In genomic region chr2:103118324-103119196, GRCm38 (mm10) we compare ENCODE assay signal across 17 mouse cellular contexts. TPM values are rescaled to one million over a fixed set of nuclear protein-coding genes. Genes with fewer than 3 reads are reported as not detected.
DNase-seq lines count a peak whose midpoint lies in the region; ATAC-seq and TF ChIP-seq lines count a peak whose summit lies in the region.
"Had no signal": no experiment of that assay in that cellular context is flagged by ENCODE, and none has a peak within 500 bp of the region (broad histone marks: within the 10 kb centered on the region; RNA-seq: fewer than 3 reads in every experiment).

No protein-coding gene starts in this region.

- WGBS in embryonic facial prominence, embryonic 15.5 days = 56% methylated on average over 6 of the region's 6 CpGs
- 78% methylated on average over 6 of the region's 6 CpGs for WGBS in embryonic facial prominence, embryonic 10.5 days
- 69% methylated on average over 6 of the region's 6 CpGs for WGBS in liver, postnatal 0 days (ENCODE audit: insufficient replicate concordance)
- 64% methylated on average over 6 of the region's 6 CpGs for WGBS in liver, embryonic 12.5 days (ENCODE audit: insufficient replicate concordance)
- 56% methylated on average over 6 of the region's 6 CpGs for WGBS in midbrain, postnatal 0 days

- H3K36me3 ChIP-seq in embryonic facial prominence, embryonic 15.5 days = no peaks in the 10 kb centered on the region
- no peaks in the 10 kb centered on the region for H3K36me3 ChIP-seq in embryonic facial prominence, embryonic 10.5 days (replicated peaks)
- no peaks in the 10 kb centered on the region for H3K36me3 ChIP-seq in liver, postnatal 0 days (replicated peaks; ENCODE audit: insufficient read depth, low read length)
- no peaks in the 10 kb centered on the region for H3K36me3 ChIP-seq in liver, embryonic 12.5 days
- no peaks in the 10 kb centered on the region for H3K36me3 ChIP-seq in midbrain, postnatal 0 days (ENCODE audit: insufficient read depth, low read length)
- H3K36me3 ChIP-seq: embryonic facial prominence, embryonic 13.5 days; heart, embryonic 15.5 days; limb, embryonic 13.5 days had no signal

- no peaks in the 10 kb centered on the region for H3K9me3 ChIP-seq in embryonic facial prominence, embryonic 15.5 days (replicated peaks)
- no peaks in the 10 kb centered on the region for H3K9me3 ChIP-seq in embryonic facial prominence, embryonic 10.5 days
- H3K9me3 ChIP-seq in liver, postnatal 0 days (ENCODE audit: low read length) = no peaks in the 10 kb centered on the region
- H3K9me3 ChIP-seq in liver, embryonic 12.5 days (replicated peaks) = no peaks in the 10 kb centered on the region
- H3K9me3 ChIP-seq in midbrain, postnatal 0 days (ENCODE audit: low read length) = no peaks in the 10 kb centered on the region
- H3K9me3 ChIP-seq: embryonic facial prominence, embryonic 13.5 days; heart, embryonic 15.5 days; limb, embryonic 13.5 days had no signal

- H3K4me3 ChIP-seq in embryonic facial prominence, embryonic 15.5 days (replicated peaks) = no peak overlapping the region
- H3K4me3 ChIP-seq in embryonic facial prominence, embryonic 10.5 days = no peak overlapping the region
- no peak overlapping the region for H3K4me3 ChIP-seq in liver, postnatal 0 days (ENCODE audit: low read depth, low read length)
- H3K4me3 ChIP-seq in liver, embryonic 12.5 days = no peak overlapping the region
- no peak overlapping the region for H3K4me3 ChIP-seq in midbrain, postnatal 0 days (ENCODE audit: low read depth, low read length)
- H3K4me3 ChIP-seq: embryonic facial prominence, embryonic 13.5 days; heart, embryonic 15.5 days; limb, embryonic 13.5 days had no signal

- H3K27ac ChIP-seq in embryonic facial prominence, embryonic 15.5 days (replicated peaks) = 0 out of 2 replicates have a peak overlapping the region, but pooled peaks have one; percentile 4
- H3K27ac ChIP-seq in embryonic facial prominence, embryonic 10.5 days (replicated peaks) = no peak overlapping the region
- peak overlapping the region; percentile 48; the same call in 1 of the 2 replicates for H3K27ac ChIP-seq in liver, postnatal 0 days (ENCODE audit: low read depth)
- H3K27ac ChIP-seq in liver, embryonic 12.5 days = no peak overlapping the region
- H3K27ac ChIP-seq in midbrain, postnatal 0 days (ENCODE audit: low read depth, low read length) = no peak overlapping the region
- H3K27ac ChIP-seq: embryonic facial prominence, embryonic 13.5 days; heart, embryonic 15.5 days; limb, embryonic 13.5 days had no signal

- no peaks in the 10 kb centered on the region for H3K4me1 ChIP-seq in embryonic facial prominence, embryonic 15.5 days
- H3K4me1 ChIP-seq in embryonic facial prominence, embryonic 10.5 days = no peaks in the 10 kb centered on the region
- H3K4me1 ChIP-seq in liver, postnatal 0 days (ENCODE audit: insufficient read depth) = 0 out of 2 replicates have a peak, but pooled peaks cover 5% of the 10 kb centered on the region
- H3K4me1 ChIP-seq in liver, embryonic 12.5 days = no peaks in the 10 kb centered on the region
- H3K4me1 ChIP-seq in midbrain, postnatal 0 days (ENCODE audit: insufficient read depth, low read length) = no peaks in the 10 kb centered on the region
- H3K4me1 ChIP-seq: heart, embryonic 15.5 days; limb, embryonic 13.5 days had no signal

- no peak for TF ChIP-seq EP300 in liver, postnatal 0 days (IDR thresholded peaks at IDR 0.05; ENCODE audit: low read depth)

- DNase-seq in embryonic facial prominence, embryonic 10.5 days (ENCODE audit: low spot score) = no peak
- no peak for DNase-seq in liver, postnatal 0 days
- DNase-seq in midbrain, postnatal 0 days (ENCODE audit: low spot score) = peak; percentile 50
- no peak for DNase-seq in ovary, postnatal 14 days (ENCODE audit: low spot score)
- DNase-seq in left cerebral cortex, adult 8-10 months (ENCODE audit: low spot score in 2 of 2) = no peak
- DNase-seq: lung, adult 18-20 months; lung, postnatal 4 days; right cerebral cortex, postnatal 25 days; thymus, adult 2 months had no signal

- H3K9ac ChIP-seq in embryonic facial prominence, embryonic 15.5 days = no peak overlapping the region
- no peak overlapping the region for H3K9ac ChIP-seq in liver, postnatal 0 days (replicated peaks)
- H3K9ac ChIP-seq in liver, embryonic 12.5 days = no peak overlapping the region
- no peak overlapping the region for H3K9ac ChIP-seq in midbrain, postnatal 0 days (replicated peaks; ENCODE audit: low read length, poor library complexity, severe bottlenecking)
- H3K9ac ChIP-seq: embryonic facial prominence, embryonic 13.5 days; heart, embryonic 15.5 days; limb, embryonic 13.5 days had no signal

- H3K4me2 ChIP-seq in embryonic facial prominence, embryonic 15.5 days (replicated peaks) = no peak overlapping the region
- H3K4me2 ChIP-seq in liver, postnatal 0 days (ENCODE audit: low read depth, low read length) = no peak overlapping the region; the same call in 1 of the 2 replicates
- H3K4me2 ChIP-seq in liver, embryonic 12.5 days = no peak overlapping the region
- no peak overlapping the region for H3K4me2 ChIP-seq in midbrain, postnatal 0 days (ENCODE audit: low read depth, low read length, poor library complexity, severe bottlenecking)
- H3K4me2 ChIP-seq: embryonic facial prominence, embryonic 13.5 days; heart, embryonic 15.5 days; limb, embryonic 13.5 days had no signal

- H3K27me3 ChIP-seq in embryonic facial prominence, embryonic 15.5 days = no peaks in the 10 kb centered on the region
- H3K27me3 ChIP-seq in embryonic facial prominence, embryonic 10.5 days (replicated peaks; ENCODE audit: low read depth, poor library complexity, severe bottlenecking) = no peaks in the 10 kb centered on the region
- no peaks in the 10 kb centered on the region for H3K27me3 ChIP-seq in liver, postnatal 0 days (ENCODE audit: insufficient read depth, low read length)
- no peaks in the 10 kb centered on the region for H3K27me3 ChIP-seq in liver, embryonic 12.5 days (replicated peaks)
- H3K27me3 ChIP-seq in midbrain, postnatal 0 days (ENCODE audit: insufficient read depth, low read length) = no peaks in the 10 kb centered on the region
- H3K27me3 ChIP-seq: embryonic facial prominence, embryonic 13.5 days; heart, embryonic 15.5 days; limb, embryonic 13.5 days had no signal

- no peak for ATAC-seq in embryonic facial prominence, embryonic 15.5 days (ENCODE audit: insufficient number of reproducible peaks, low FRiP score, low TSS enrichment, low read depth)
- ATAC-seq in liver, postnatal 0 days = peak; percentile 75
- ATAC-seq in liver, embryonic 12.5 days = no peak
- peak; percentile 70 for ATAC-seq in erythroblast, adult 5-6 weeks (replicated peaks; ENCODE audit: low FRiP score, poor library complexity, severe bottlenecking)
- no peak for ATAC-seq in midbrain, postnatal 0 days (ENCODE audit: low FRiP score)
- ATAC-seq: activated CD4-positive, CD25-positive, alpha-beta regulatory T cell, adult 4 months; inflammation-experienced regulatory T-cells, adult 6 months had no signal

- no peak for TF ChIP-seq CTCF in liver, postnatal 0 days (IDR thresholded peaks at IDR 0.05; ENCODE audit: low read depth)
- no peak for TF ChIP-seq CTCF in midbrain, postnatal 0 days (IDR thresholded peaks at IDR 0.05)

RNA-seq across cellular contexts. Expression of gene Apip, which starts 45.1 kb away (rescaled TPM):
- polyA plus RNA-seq in embryonic facial prominence, embryonic 15.5 days (2015; fragmentation: Nextera tagmentation; extraction: Ambion mirVana) = 77.3 and 81.1 TPM in 2 replicates
- polyA plus RNA-seq in embryonic facial prominence, embryonic 10.5 days (2016; fragmentation: Nextera tagmentation; extraction: Ambion mirVana) = 65.9 and 74.8 TPM in 2 replicates
- 28.0 and 28.2 TPM in 2 replicates for polyA plus RNA-seq in liver, postnatal 0 days (2015; fragmentation: Nextera tagmentation; extraction: Ambion mirVana)
- 45.5 and 49.7 TPM in 2 replicates for polyA plus RNA-seq in liver, embryonic 12.5 days (2016; fragmentation: Nextera tagmentation; extraction: Ambion mirVana)
- total RNA-seq in erythroblast, adult 5-6 weeks (2015; ENCODE audit: low replicate concordance) = 10.7 and 38.2 TPM in 2 replicates
- 16.7 and 21.2 TPM in 2 replicates for total RNA-seq in erythroblast, adult 5-6 weeks (2017; ENCODE audit: low replicate concordance)
- total RNA-seq in midbrain, postnatal 0 days (2014; rRNA removed) = 17.0 and 35.2 TPM in 2 replicates
- 29.5 and 33.2 TPM in 2 replicates for polyA plus RNA-seq in midbrain, postnatal 0 days (2015; fragmentation: Nextera tagmentation; extraction: Ambion mirVana)
- total RNA-seq in left cerebral cortex, adult 8-10 months (2022) = 10 to 100 TPM; 12.3 to 21.8 (median 17.3) TPM

RNA-seq across cellular contexts. Expression of gene Pdhx, which starts 45.2 kb away (rescaled TPM):
- polyA plus RNA-seq in embryonic facial prominence, embryonic 15.5 days (2015; fragmentation: Nextera tagmentation; extraction: Ambion mirVana) = 33.5 and 36.7 TPM in 2 replicates
- 40.5 and 44.9 TPM in 2 replicates for polyA plus RNA-seq in embryonic facial prominence, embryonic 10.5 days (2016; fragmentation: Nextera tagmentation; extraction: Ambion mirVana)
- polyA plus RNA-seq in liver, postnatal 0 days (2015; fragmentation: Nextera tagmentation; extraction: Ambion mirVana) = 17.4 and 18.1 TPM in 2 replicates
- polyA plus RNA-seq in liver, embryonic 12.5 days (2016; fragmentation: Nextera tagmentation; extraction: Ambion mirVana) = 30.2 and 31.3 TPM in 2 replicates
- 6.5 and 8.3 TPM in 2 replicates for total RNA-seq in erythroblast, adult 5-6 weeks (2015; ENCODE audit: low replicate concordance)
- total RNA-seq in erythroblast, adult 5-6 weeks (2017; ENCODE audit: low replicate concordance) = 5.5 and 8.9 TPM in 2 replicates
- 47.2 and 53.2 TPM in 2 replicates for total RNA-seq in midbrain, postnatal 0 days (2014; rRNA removed)
- polyA plus RNA-seq in midbrain, postnatal 0 days (2015; fragmentation: Nextera tagmentation; extraction: Ambion mirVana) = 66.3 and 69.1 TPM in 2 replicates
- 10 to 100 TPM; 48.3 to 59.4 (median 53.2) TPM for total RNA-seq in left cerebral cortex, adult 8-10 months (2022)

Comparison
In these comparisons a context has a peak if more than half of its experiments do, and no peak if none do; other contexts are left out.
1. ATAC-seq: peak in liver, postnatal 0 days (single experiment) and erythroblast, adult 5-6 weeks (single experiment); none in embryonic facial prominence, embryonic 15.5 days (single experiment), liver, embryonic 12.5 days (single experiment) and midbrain, postnatal 0 days (single experiment).
2. H3K27ac ChIP-seq: peak in embryonic facial prominence, embryonic 15.5 days (single experiment) and liver, postnatal 0 days (single experiment); none in embryonic facial prominence, embryonic 10.5 days (single experiment), liver, embryonic 12.5 days (single experiment) and midbrain, postnatal 0 days (single experiment).